Mouse (Mus musculus) hindbrain, embryonic 16.5 days (tissue): ENCODE data around the gene Pik3ca. TPM values are rescaled to one million over a fixed set of nuclear protein-coding genes. Genes with fewer than 3 reads are reported as not detected.
A peak's percentile ranks its signal among the peaks of the same experiment; 100 is the strongest.

Source experiments
- ATAC-seq: fragments of 200-750 bp; cut with Nextera tagmentation; 2 replicates; pipeline ENCODE4 v1.8.0; 2017; ENCODE audit warnings: moderate TSS enrichment, moderate library complexity
- H3K27ac ChIP-seq: fragments of 300-500 bp; sonication (generic); 2 replicates; pipeline ENCODE4 v1.5.1; 2014; ENCODE audit warnings: low read depth, mild to moderate bottlenecking, control low read depth, low read length, moderate library complexity
- H3K27me3 ChIP-seq: fragments of 300-500 bp; sonication (generic); replicated peaks from 2 replicates; pipeline ENCODE4 v1.6.1; 2014; ENCODE audit warnings: low read length; ENCODE audit not compliant: control insufficient read depth, insufficient read depth
- H3K36me3 ChIP-seq: fragments of 300-500 bp; sonication (generic); 2 replicates; pipeline ENCODE4 v1.6.1; 2014; ENCODE audit warnings: mild to moderate bottlenecking, low read length, moderate library complexity, mixed read lengths; ENCODE audit not compliant: control insufficient read depth, insufficient read depth
- H3K4me1 ChIP-seq: fragments of 300-500 bp; sonication (generic); 2 replicates; pipeline ENCODE4 v1.6.1; 2014; ENCODE audit warnings: low read depth, low read length; ENCODE audit not compliant: control insufficient read depth, insufficient read depth
- H3K4me2 ChIP-seq: fragments of 300-500 bp; sonication (generic); 2 replicates; pipeline ENCODE4 v1.6.1; 2014; ENCODE audit warnings: mild to moderate bottlenecking, low read length, control low read depth, moderate library complexity
- H3K4me3 ChIP-seq: fragments of 300-500 bp; sonication (generic); 2 replicates; pipeline ENCODE4 v1.5.1; 2014; ENCODE audit warnings: mild to moderate bottlenecking, low read length, control low read depth, moderate library complexity
- H3K9ac ChIP-seq: fragments of 300-500 bp; sonication (generic); 2 replicates; pipeline ENCODE4 v1.6.1; 2014; ENCODE audit warnings: low read depth, mild to moderate bottlenecking, control low read depth, low read length, moderate library complexity
- H3K9me3 ChIP-seq: fragments of 300-500 bp; sonication (generic); 2 replicates; pipeline ENCODE4 v1.6.1; 2014; ENCODE audit warnings: mild to moderate bottlenecking, low read length, moderate library complexity; ENCODE audit not compliant: control insufficient read depth
- WGBS: fragments of 180-500 bp; shearing (Covaris S2); extraction: QIAGEN DNeasy Blood & Tissue Kit; methylation state at CpG from one replicate; pipeline ENCODE4 v1.1.7; 2014; 5-methylcytosine and 5-hydroxymethylcytosine counted together
- polyA plus RNA-seq: library from polyadenylated mRNA; unstranded; fragments of >200 nt; fragmentation: Nextera tagmentation; extraction: Ambion mirVana; gene quantifications from 2 replicates; pipeline ENCODE4 v1.2.1, GENCODE M21; 2015

Gene Pik3ca
- polyA plus RNA-seq, 1 experiment from 2014 or later, result 11.9 TPM

- no peak overlapping the region for H3K4me2 ChIP-seq
- H3K27ac ChIP-seq, result no peak overlapping the region
- peaks cover 7% of the 10 kb centered on the region for H3K4me1 ChIP-seq
- no peak for ATAC-seq
- no peak overlapping the region for H3K9ac ChIP-seq
- H3K9me3 ChIP-seq, result no peaks in the 10 kb centered on the region
- WGBS, result 78% methylated on average over 7 of the region's 7 CpGs
- no peaks in the 10 kb centered on the region for H3K27me3 ChIP-seq
- no peak overlapping the region for H3K4me3 ChIP-seq
- H3K36me3 ChIP-seq, result no peaks in the 10 kb centered on the region
These were observed 15.1 kb downstream of the Pik3ca start for GRCm38 (mm10) chr3:32412502-32413044.

- no peak for ATAC-seq
- H3K4me2 ChIP-seq, result no peak overlapping the region
- no peaks in the 10 kb centered on the region for H3K36me3 ChIP-seq
- H3K9ac ChIP-seq, result no peak overlapping the region
- no peak overlapping the region for H3K27ac ChIP-seq
- no peaks in the 10 kb centered on the region for H3K9me3 ChIP-seq
- peaks cover 7% of the 10 kb centered on the region for H3K4me1 ChIP-seq
- WGBS, result 26% methylated on average over 4 of the region's 4 CpGs
- H3K27me3 ChIP-seq, result no peaks in the 10 kb centered on the region
- no peak overlapping the region for H3K4me3 ChIP-seq
These were observed 16.9 kb downstream of the Pik3ca start for GRCm38 (mm10) chr3:32414381-32414780.

- H3K27ac ChIP-seq, result no peak overlapping the region
- peak; percentile 26 for ATAC-seq
- WGBS, result 79% methylated on average over 3 of the region's 3 CpGs
These were observed 18.2 kb downstream of the Pik3ca start for GRCm38 (mm10) chr3:32415370-32416309.

GRCm38 (mm10) chr3:32417751-32418211 lies 20.3 kb downstream of the Pik3ca start:
- Histone ChIP-seq H3K9ac (no peak overlapping the region), H3K36me3 (no peaks in the 10 kb centered on the region), H3K4me3 (no peak overlapping the region), H3K4me2 (no peak overlapping the region), H3K4me1 (peaks cover 7% of the 10 kb centered on the region), H3K27ac (no peak overlapping the region), H3K27me3 (no peaks in the 10 kb centered on the region), H3K9me3 (no peaks in the 10 kb centered on the region)
- ATAC-seq, result no peak
- 88% methylated on average over 5 of the region's 5 CpGs for WGBS

More at GRCm38 (mm10) chr3:32415370-32416309, 18.2 kb downstream of the Pik3ca start:
- Histone ChIP-seq H3K36me3 (no peaks in the 10 kb centered on the region), H3K9me3 (no peaks in the 10 kb centered on the region), H3K27me3 (no peaks in the 10 kb centered on the region), H3K9ac (no peak overlapping the region), H3K4me2 (no peak overlapping the region), H3K4me1 (peaks cover 7% of the 10 kb centered on the region), H3K4me3 (no peak overlapping the region)

GRCm38 (mm10) chr3:32419866-32420265 lies 22.4 kb downstream of the Pik3ca start:
- WGBS, result 71% methylated on average over 2 of the region's 2 CpGs
- H3K27ac ChIP-seq, result no peak overlapping the region

GRCm38 (mm10) chr3:32421115-32422054 lies 23.9 kb downstream of the Pik3ca start:
- Histone ChIP-seq H3K27me3 (no peaks in the 10 kb centered on the region), H3K4me1 (no peaks in the 10 kb centered on the region), H3K27ac (no peak overlapping the region), H3K4me2 (no peak overlapping the region), H3K36me3 (no peaks in the 10 kb centered on the region), H3K9ac (no peak overlapping the region), H3K9me3 (no peaks in the 10 kb centered on the region), H3K4me3 (no peak overlapping the region)
- 91% methylated on average over 6 of the region's 6 CpGs for WGBS
- no peak for ATAC-seq

More at GRCm38 (mm10) chr3:32419866-32420265, 22.4 kb downstream of the Pik3ca start:
- ATAC-seq, result no peak
- Histone ChIP-seq H3K9ac (no peak overlapping the region), H3K36me3 (no peaks in the 10 kb centered on the region), H3K27me3 (no peaks in the 10 kb centered on the region), H3K4me3 (no peak overlapping the region), H3K4me2 (no peak overlapping the region), H3K9me3 (no peaks in the 10 kb centered on the region), H3K4me1 (no peaks in the 10 kb centered on the region; the same call in 1 of the 2 replicates)

GRCm38 (mm10) chr3:32427695-32428094 lies 30.2 kb downstream of the Pik3ca start:
- ATAC-seq, result no peak
- Histone ChIP-seq H3K4me3 (no peak overlapping the region), H3K27ac (no peak overlapping the region), H3K4me2 (no peak overlapping the region), H3K9me3 (no peaks in the 10 kb centered on the region), H3K36me3 (no peaks in the 10 kb centered on the region), H3K27me3 (no peaks in the 10 kb centered on the region), H3K4me1 (peaks cover 5% of the 10 kb centered on the region), H3K9ac (no peak overlapping the region)
- WGBS, result 78% methylated on average over 4 of the region's 4 CpGs

- Histone ChIP-seq H3K4me1 (peaks cover 5% of the 10 kb centered on the region), H3K4me3 (no peak overlapping the region), H3K9ac (no peak overlapping the region), H3K4me2 (no peak overlapping the region), H3K27me3 (no peaks in the 10 kb centered on the region), H3K27ac (no peak overlapping the region), H3K9me3 (no peaks in the 10 kb centered on the region), H3K36me3 (no peaks in the 10 kb centered on the region)
- 93% methylated on average over 3 of the region's 3 CpGs for WGBS
- ATAC-seq, result no peak
These were observed 30.9 kb downstream of the Pik3ca start for GRCm38 (mm10) chr3:32428361-32428760.
